Mouse (Mus musculus): ENCODE data around the gene Galnt5. TPM values are rescaled to one million over a fixed set of nuclear protein-coding genes. Genes with fewer than 3 reads are reported as not detected.

Galnt5 gene
- total RNA-seq (2023) = not detected

GRCm38 (mm10) chr2:57997752-57998430 is at the start of gene Galnt5:
Gene Galnt5, plus strand, starts transcription at chr2:57997884.

GRCm38 (mm10) chr2:58052821-58053581 is 55.3 kb downstream of the Galnt5 start, which contains the start of gene Ermn:
Gene Ermn, minus strand, starts transcription at chr2:58052864.

Other genes with a start within 250 kb of the Galnt5 start
- gene Ermn, start 55.0 kb downstream of the Galnt5 start, total RNA-seq (2023) = not detected
- gene Cytip, start 197.6 kb downstream of the Galnt5 start, total RNA-seq (2023) = 100 to 1,000 TPM; 659 to 682 TPM

Data from monocyte, adult 59 days (primary cell).